Mouse (Mus musculus): Measurements from ENCODE around the gene Kcnab2.
A peak's percentile ranks its signal among the peaks of the same experiment; 100 is the strongest.

Gene Kcnab2

DNA sequence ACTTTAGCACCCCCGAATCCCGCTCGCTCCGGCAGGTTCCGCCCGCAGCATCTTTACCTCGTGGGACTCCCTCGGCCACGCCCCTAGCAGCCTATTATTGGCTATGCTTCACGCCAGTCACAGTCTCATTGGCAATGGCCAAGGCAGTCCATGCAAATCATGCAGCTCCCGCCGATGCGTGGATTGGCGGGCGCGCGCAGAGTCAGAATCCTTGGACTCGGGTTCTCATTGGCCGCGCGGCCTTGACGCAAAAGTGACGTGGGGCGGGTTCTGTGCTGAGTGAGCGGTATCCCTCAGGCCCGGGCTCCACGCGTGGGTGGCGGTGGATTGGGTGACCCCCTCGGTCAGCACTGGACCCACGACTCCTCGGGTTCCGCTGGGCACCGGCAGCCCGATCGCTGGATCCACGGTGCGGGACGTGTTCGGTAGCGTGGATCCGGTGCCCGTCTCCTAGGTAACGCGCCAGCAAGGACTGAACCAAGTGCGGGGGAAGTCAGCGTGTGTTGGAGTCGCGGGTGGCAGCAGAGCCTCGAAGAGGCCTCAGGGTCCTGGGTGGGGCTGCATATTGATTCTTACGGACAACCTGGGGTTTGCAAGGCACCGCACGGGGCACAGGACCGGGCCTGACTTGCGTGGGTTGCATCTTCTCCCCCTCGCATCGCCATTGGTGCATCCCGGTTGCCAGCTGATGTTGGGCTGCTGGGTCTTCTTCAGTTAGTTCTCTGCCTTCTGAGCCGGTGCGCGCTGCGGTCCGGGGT is at the start of gene Kcnab2:
Kcnab2 (minus strand) TSS at position 406 of the 758 bp plus-strand sequence.
- DNase-seq (ENCODE audit: low read depth, low spot score), result peak; percentile 100

DNA sequence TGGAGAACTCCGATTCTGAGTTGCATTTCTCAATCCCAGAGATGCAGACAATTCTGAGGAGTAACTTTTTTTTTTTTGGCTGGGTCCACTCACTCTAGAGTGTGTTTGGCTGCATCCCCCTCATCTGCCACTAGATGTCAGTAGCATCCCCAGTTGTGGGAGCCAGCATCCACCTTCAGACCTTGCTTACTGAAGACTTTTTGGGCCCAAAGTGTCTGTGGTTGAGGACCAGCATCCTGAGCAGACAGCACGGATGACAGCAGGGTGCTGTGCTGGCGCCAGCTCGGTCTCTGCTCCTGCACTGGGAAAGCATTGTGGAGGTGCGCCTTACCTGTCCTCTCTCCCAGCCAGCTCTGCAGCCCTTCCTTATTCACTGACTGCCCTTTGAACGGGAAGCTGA is 42.4 kb upstream of the Kcnab2 start:
- peak; percentile 78 for DNase-seq (ENCODE audit: low read depth, low spot score)

DNA sequence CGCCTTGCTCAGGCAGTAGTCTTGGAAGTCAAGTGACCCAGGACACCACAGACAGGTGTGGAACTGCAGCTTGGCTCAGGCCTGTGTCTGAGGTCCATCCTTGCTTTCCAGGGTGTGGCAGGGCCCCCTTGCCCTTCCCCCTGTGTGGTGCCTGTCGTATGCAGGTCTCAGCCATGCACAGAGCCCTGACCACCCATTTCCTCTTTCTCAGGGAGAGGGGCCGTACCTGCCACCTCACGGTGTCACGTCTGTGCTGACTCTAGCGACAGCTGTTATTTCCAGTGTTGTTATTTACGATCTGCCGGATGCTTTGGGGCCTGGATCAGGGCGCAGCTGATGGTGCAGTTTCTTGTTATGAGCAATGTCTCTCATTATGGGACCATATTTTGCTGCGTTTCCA is 41.4 kb upstream of the Kcnab2 start:
- DNase-seq (ENCODE audit: low read depth, low spot score), result no peak

GRCm38 (mm10) chr4:152514884-152515283 is 37.2 kb upstream of the Kcnab2 start:
- peak; percentile 42 for DNase-seq (ENCODE audit: low read depth, low spot score)

DNA sequence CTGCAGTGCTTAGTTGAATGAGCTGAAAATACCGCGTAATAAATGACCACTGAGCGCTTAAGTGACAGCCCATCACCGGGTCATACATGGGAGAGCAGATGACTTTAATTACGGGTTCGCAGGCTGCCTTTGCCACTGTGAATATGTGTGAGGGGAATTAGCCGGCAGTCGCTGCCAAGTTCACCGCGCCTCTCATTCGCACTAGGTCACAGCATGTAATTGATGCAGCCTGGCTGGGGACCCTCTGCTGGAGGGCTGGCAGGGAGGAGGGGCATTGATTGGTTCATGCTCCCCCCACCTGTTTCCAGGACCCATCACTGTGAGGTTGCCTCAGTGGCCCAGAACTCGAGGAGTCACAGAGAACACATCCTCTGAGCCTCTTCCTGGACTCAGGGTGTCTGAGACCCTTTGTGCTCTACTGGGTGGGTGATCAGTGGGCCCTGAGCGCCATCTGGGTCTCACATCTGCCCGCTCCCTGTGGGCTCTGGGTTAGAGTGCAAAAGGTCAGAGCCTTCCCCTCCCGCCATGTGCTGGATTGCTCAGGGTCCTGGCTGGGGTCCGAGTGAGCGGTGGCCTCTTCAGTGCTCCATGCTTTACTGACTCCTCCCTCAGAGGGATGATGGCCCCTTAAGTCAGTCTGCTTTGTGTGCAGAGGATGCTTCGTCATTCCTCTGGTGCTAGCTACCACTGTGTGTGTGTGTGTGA is 34.7 kb upstream of the Kcnab2 start:
- DNase-seq (ENCODE audit: low read depth, low spot score), result no peak

DNA sequence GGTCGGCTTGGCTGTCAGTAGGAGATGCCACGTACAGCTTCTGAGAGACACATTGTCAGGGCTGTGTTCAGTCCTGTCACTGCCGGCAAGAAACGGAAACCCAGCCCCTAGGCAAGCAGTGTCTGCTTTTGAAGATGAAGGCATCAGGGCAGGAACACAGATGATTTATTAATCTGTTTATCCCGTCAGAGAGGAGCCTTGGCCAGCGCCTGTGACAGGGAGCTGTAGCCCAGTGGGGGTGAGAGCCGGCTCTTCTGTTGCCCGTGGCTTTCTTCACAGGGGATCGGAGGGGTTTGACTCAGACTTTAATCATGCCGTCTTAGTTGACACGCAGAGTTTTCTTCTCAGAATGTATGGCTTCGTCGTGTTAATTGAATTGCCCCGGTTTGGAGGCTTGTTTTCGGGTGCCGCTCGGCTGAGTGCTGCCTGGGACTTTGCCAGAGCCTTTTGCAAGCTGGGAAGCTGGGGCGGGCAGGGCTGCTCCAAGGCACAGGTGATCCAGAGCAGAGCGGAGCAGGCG is 16.7 kb upstream of the Kcnab2 start:
- DNase-seq (ENCODE audit: low read depth, low spot score), result no peak

- DNase-seq (ENCODE audit: low read depth, low spot score), result peak; percentile 78
Measured at GRCm38 (mm10) chr4:152491250-152491899, 13.7 kb upstream of the Kcnab2 start.

GRCm38 (mm10) chr4:152490311-152490710 is 12.6 kb upstream of the Kcnab2 start:
- DNase-seq (ENCODE audit: low read depth, low spot score), result no peak

GRCm38 (mm10) chr4:152488046-152488445 is 10.4 kb upstream of the Kcnab2 start:
- no peak for DNase-seq (ENCODE audit: low read depth, low spot score)

DNA sequence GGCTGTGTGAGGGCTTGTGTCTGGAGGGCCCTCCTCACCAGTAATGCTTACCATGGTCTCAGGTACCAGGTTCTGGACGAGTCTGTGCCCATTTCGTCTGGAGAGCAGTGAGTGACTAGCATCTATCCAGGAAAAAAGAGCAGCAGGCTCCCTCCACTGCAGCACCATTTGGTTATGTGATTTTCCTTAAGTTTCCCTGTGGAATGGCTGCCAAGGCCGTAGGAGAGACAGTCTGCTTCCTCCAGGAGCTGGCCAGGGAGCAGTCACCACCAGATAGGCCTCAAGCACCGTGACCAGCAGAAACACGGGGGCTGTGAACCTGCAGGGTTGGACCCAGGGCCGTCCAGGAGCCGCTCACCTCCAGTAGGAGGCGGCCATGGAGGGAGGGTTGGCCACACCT is 2.8 kb upstream of the Kcnab2 start:
- DNase-seq (ENCODE audit: low read depth, low spot score), result no peak

DNA sequence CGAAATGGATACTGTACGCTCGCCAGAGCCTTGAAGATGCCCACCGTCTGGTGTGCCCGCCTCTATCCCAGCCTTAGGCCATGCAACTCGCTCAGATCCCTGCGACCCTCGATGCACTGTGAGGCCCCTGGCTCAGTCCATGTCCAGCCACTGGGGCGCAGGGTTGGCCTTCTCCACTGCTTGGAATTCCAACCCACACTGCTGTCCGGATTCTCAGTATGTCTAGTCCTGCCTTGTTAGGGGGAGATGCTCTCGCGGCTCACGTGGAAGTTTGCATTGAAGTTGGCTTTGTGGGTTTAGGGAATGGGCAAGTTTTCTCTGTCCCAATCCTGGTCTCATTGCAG is 525 bp upstream of the Kcnab2 start:
- no peak for DNase-seq (ENCODE audit: low read depth, low spot score)

DNA sequence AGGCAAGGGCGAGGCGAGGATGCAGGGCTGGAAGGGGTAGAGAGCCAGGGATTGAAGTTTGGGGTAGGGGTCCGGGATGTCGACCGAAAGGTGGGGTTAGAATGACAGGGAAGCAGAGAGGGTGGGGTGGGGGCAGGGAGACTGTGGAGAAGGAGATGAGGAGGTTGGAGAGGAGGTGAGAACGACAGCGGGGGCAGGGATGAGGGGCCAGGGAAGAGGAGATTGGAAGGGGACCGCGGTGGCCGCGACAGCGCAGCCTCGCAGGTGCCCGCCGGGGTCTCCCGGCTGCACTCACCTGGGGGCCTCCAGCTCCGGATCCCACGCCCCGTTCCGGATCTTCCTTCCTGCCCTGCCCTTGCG is 585 bp downstream of the Kcnab2 start:
- no peak for DNase-seq (ENCODE audit: low read depth, low spot score)

DNA sequence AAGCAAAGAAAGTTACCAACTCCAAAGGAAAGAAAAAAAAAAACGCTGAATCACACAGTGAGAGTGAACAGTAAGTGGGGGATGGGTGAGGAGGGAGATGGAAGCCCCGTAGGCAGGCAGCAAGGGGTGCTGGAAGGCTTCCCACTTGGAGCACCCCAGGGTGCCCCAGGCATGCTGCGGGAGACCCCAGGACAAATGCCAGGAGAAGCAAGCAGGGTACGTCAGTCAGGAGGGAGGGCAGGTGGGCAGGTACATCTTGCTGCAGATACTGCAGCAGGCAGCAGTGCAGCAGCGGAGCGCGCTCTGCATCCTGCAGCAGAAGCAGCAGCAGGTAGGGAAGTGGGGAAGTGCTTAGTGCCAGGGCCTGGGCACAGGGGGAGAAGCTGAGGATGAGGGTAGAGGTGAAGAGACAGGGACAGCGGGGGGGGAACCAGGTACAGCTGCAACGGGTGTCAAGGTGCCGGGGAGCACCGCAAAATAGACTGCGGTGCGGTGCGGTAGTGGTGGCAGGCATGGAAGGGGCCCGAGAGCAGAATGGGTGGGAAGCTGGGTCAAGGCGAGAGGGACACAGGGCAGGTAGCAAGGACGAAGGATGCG is 1.1 kb downstream of the Kcnab2 start, which contains the start of gene Nphp4:
Nphp4 (plus strand) TSS at position 280 of the 597 bp plus-strand sequence.
- no peak for DNase-seq (ENCODE audit: low read depth, low spot score)

DNA sequence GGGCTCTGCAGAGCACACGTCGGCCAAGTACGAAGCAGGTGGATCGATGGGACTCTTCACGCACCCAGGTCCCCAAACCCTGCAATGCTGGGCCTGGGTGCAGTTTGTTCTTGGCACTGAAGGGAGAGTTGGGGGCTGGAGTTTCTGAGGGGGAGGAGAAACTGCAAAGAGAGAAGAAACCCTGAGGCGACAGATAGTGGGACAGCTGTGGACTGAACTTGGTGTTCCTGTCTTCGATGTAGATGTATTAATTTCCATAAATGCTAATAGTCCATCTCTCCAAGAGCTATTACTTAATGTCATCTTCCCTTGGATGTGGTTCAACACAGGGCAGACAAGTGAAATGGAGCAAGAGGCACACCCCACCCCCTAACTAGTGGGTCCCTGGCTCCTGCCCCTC is 1.7 kb downstream of the Kcnab2 start:
- no peak for DNase-seq (ENCODE audit: low read depth, low spot score)

DNA sequence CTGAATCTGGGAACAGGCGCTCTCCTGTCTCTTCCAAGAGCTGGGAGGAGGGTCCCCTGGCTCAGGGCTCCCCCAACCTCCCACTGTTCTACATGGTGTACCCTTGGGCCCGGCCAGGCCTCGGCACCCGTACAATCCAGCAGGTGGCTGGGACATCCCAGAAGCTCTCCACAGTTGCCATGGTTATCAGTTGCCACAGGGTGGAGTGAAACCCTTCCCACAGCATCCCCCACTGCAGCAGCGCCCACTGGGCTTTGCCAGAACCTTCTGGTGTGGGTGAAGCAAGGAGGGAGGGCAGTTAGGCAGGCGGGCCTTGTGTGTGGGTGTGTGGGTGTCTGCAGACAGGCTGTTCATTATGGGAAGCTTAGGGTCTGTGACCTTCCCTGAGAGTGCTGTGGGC is 9.7 kb downstream of the Kcnab2 start:
- no peak for DNase-seq (ENCODE audit: low read depth, low spot score)

DNA sequence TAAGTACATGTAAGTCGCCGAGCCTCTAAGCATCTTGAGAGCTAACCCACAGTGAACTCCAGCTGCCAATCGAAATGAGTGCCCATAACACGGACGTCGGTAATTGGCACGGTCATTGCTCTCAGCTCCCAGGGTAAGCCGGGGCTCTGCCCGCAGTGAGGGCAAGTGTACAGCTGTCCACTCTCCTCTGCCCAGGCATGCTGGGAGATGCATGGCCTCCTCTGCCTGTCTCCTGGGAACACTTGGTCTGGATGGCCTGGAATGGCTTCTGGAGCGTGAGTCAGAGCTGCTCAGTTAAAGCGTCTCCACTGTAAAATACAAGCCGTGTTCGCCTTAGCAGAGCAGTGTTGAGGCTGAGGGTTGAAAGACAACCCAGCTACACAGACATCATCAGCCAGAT is 11.1 kb downstream of the Kcnab2 start:
- DNase-seq (ENCODE audit: low read depth, low spot score), result no peak

DNA sequence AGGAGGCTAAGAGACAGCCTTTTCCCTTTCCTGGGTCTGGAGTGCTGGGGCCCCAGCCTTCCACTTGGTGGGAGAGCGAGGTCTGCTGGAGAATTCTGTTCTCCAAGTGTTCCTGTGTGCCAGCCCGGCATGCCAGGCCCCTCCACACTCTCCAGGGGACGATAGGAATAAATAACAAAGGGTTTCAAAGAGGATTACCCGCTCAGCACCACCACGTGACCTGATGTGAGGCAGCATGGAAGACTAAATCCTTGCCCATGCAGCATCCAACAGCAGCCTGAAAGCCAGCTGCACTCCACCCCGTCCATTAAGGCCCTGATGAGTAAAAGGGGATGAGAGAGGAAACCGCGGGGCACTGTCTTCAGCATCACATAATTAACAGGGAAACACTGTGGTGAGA is 12.6 kb downstream of the Kcnab2 start:
- DNase-seq (ENCODE audit: low read depth, low spot score), result no peak

- no peak for DNase-seq (ENCODE audit: low read depth, low spot score)
Measured at GRCm38 (mm10) chr4:152463147-152463546, 14.5 kb downstream of the Kcnab2 start.

GRCm38 (mm10) chr4:152462516-152462915 is 15.2 kb downstream of the Kcnab2 start:
- no peak for DNase-seq (ENCODE audit: low read depth, low spot score)

GRCm38 (mm10) chr4:152457673-152458072 is 20.0 kb downstream of the Kcnab2 start:
- DNase-seq (ENCODE audit: low read depth, low spot score), result no peak

- no peak for DNase-seq (ENCODE audit: low read depth, low spot score)
Measured at GRCm38 (mm10) chr4:152456609-152457008, 21.1 kb downstream of the Kcnab2 start.

DNA sequence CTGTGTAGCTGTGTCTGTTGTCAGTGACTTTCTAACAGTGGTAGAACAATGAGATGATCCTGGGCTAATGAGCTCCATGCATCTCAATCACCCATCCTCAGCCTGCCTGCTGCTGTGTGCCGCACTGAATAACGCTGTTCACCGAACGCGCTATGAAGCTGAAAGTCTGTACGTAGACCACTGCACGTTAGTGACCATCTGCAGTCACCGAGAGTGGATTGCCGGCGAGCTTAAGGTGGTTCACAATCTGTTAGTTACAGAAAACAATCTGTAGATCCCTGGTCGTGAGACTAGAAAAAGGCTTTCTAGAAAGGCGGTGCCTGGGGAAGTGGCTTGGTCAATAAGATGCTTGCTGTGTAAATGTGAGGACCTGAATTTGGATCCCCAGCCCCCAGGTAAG is 23.5 kb downstream of the Kcnab2 start:
- DNase-seq (ENCODE audit: low read depth, low spot score), result no peak
